Mouse (Mus musculus) heart, adult 2 months (tissue): ENCODE measurements around the gene Cnot10.

Experiments used
- CTCF ChIP-seq: fragments of 200-600 bp; IDR thresholded peaks from 2 replicates; pipeline ENCODE4 v1.8.1; 2022; ENCODE audit warnings: antibody characterized with exemption, mild to moderate bottlenecking, moderate library complexity
- EP300 ChIP-seq: fragments of 200-500 bp; IDR thresholded peaks from 2 replicates; pipeline ENCODE4 v1.6.1; 2011; ENCODE audit warnings: low read depth, low read length, control low read depth; ENCODE audit not compliant: insufficient read depth

DNA sequence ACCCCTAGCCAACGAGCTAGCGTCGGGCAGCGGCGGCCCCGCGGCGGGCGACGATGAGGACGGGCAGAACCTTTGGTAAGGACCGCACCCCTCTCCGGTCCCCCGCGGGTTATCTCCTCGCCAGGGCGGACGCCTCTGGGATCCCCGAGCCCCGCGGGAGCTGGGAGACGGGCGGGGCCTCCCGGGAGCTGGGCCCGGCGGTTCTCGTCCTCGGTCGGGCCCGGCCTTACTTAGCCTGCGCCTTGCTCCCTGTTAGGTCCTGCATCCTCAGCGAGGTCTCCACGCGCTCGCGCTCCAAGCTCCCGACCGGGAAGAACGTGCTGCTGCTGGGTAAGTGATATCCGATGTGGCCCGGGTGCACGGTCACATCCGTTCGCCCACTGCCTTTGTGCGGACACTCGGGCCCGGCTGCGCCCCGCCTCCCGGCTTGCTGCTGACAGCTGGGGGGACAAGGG lies 49.0 kb upstream of the Cnot10 start:
- TF ChIP-seq CTCF (no peak), EP300 (no peak)
